Mouse (Mus musculus) liver, adult (tissue): ENCODE results near the gene Cbl.

ENCODE experiments used
- GATA4 ChIP-seq: IDR thresholded peaks from 2 replicates; pipeline ENCODE4 v1.6.1; 2014; ENCODE audit warnings: mild to moderate bottlenecking, low read length; ENCODE audit not compliant: insufficient replicate concordance

The Cbl gene

DNA sequence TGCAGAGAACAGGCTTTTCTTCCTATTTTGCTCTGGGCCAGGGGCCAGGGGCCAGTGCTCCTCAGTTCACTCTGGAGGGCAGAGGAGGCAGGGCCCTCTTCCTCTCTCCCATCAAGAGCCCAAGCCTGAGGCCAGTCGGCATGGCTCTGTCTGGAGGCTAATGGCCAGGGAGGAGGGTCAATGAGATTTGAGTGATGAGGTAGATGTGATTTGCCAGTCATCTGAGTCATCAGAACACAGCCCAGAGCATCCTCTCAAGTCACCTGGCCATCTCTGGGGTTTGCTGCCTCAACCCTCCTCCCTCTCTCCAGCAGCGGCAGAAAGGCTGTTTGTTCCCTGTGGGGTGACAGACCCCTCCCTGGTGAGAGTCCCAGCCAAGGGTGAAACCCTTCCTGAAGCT, 100.6 kb downstream of the Cbl start:
- no peak for TF ChIP-seq GATA4

DNA sequence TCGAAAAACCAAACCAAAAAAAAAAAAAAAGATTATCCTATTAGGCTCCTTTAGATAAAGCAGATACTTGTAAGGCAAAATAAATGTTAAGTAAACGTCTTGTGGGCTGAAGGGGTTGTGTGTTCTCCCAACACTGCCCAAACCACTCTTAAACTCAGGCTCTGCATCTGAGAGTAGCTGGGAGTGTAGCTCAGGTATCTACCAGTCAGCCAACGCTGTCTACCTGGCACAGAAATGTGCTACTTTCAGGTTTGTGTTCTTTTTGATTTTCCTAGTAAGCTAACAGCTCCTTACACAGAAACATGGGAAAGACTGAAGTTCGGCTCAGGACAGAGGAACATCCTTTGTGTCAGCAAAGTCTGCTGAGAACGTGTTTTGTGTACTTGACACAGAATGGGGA, 101.6 kb downstream of the Cbl start:
- no peak for TF ChIP-seq GATA4

DNA sequence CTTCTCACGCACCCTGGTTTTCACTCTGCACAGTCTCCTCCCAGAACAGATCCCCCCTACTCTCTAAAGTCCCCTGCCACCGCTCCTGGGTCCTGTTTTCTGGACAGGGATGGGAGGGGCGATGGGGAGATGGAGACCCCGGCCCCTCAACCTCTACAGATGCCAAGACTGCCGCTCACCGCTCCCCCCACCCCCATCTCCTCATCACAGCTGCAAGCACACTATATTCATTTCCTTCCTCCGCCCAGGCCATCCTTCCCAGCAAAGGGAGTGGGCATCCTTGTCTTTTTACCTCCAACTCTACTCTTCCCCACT, 102.6 kb downstream of the Cbl start:
- no peak for TF ChIP-seq GATA4

- TF ChIP-seq GATA4: no peak
These were observed 103.1 kb downstream of the Cbl start for GRCm38 (mm10) chr9:44130581-44131275.

- peak; percentile 26; the same call in 1 of the 2 replicates for TF ChIP-seq GATA4
These were observed 103.8 kb downstream of the Cbl start for GRCm38 (mm10) chr9:44130034-44130433.

DNA sequence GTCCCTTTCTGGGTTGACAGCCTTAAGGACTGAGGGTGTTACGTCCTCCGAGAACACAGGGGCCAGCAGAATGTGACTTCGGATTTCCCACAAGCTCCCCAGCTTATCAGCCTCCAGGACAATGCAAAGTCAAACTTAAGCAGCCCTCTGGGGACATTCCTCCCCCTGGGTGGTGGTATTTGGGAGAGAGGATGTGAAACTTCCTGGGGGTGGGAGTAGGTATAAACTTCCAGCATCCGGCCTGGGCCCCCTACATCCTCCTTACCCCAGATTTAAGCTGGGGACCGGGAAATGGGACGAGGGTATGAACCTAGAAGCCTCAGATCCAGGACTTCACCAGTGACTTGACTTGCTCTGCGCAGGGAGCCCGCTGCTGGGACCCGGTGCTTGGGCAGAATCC, 104.2 kb downstream of the Cbl start:
- no peak for TF ChIP-seq GATA4

GRCm38 (mm10) chr9:44127351-44127801, 106.5 kb downstream of the Cbl start:
- TF ChIP-seq GATA4: peak; percentile 34; the same call in 1 of the 2 replicates

DNA sequence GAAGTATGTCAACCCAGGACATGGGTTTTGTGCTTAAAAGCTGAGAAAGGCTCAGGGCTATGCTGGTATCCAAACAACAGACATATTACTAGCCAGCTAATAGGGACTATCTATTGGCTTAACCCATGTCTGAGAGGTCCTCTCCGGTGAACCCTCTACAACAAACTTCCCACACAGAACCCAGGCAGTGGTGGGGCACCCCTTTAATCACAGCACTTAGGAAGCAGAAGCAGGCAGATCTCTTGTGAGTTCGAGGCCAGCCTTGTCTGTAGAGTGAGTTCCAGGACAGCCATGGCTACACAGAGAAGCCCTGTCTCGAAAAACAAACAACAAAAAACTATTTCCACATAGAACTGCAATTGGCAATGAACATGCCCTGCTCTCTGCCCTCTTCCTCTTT, 107.1 kb downstream of the Cbl start:
- TF ChIP-seq GATA4: no peak

DNA sequence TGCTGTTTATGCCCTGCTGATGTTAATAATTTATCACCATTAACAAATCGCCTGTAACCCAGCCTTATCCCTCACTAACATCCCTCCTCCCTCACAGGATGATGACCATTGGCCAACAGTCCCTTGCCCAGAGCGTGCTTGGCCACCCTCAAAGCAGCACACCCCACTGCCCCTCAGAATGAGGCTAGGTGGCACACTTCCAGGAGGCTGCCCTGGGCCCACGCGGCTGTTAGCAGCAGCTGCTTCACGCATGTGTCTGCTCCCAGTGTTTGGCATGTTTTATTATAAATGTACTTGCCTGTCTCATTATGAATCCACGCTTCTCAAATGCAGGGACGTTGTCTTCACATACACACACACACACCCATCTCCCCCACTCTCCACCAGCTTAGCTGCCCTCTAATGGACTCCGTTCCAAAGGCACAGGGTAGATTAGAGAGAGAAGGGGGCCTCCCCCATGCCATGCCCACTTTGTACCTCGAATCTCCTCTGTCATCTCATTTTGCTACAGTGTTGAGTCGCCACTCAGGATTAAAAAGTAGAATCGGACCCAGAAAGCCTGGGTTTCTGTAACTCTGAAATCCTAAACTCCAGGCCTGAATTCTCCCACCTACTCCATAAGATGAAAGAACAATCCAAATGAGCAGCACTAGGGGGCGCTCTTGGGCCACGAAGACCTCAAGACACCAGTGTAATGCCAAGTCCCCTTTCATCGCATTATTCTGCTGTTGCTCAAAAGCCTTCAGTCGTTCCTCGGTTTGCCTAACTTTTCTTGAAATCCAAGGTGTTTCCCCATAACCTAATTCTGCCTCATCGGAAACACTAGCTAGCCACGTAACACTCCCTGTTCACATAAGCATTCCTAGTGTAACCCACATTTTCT, 108.1 kb downstream of the Cbl start:
- TF ChIP-seq GATA4: no peak

- no peak for TF ChIP-seq GATA4
These were observed 108.8 kb downstream of the Cbl start for GRCm38 (mm10) chr9:44125026-44125425.

DNA sequence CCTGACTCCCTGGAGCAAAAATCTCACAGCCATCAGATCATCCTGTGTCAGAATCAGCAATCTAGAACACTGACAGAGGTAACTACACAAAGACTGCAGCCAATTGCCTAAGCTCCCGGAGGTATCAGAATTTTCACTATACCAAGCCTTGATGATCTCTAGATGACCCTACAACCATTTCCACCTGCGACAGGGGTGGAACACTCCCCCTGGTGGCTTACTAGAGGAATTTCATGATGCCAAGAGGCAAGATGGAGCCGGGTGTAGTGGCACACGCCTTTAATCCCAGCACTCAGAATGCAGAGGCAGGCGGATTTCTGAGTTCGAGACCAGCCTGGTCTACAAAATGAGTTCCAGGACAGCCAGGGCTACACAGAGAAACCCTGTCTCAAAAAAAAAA, 109.5 kb downstream of the Cbl start:
- no peak for TF ChIP-seq GATA4

GRCm38 (mm10) chr9:44119948-44120465, 113.8 kb downstream of the Cbl start:
- TF ChIP-seq GATA4: no peak

DNA sequence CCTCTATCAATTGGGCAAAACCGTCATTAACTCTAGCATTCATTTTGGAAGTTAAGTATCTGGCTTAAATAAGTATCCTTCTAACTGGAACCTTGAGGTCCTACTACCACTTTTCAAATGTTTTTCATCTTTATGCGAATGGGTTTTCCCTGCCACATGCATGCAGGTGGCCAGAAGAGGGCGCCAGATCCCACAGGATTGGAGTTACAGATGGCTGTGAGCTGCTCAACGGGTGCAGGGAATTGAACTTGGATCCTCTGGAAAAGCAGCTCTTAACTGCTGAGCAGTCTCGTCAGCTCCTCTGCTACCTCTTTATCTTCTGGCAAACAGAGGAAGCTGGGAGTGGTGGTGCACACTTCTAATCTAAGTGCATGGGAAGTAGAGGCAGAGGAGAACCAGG, 114.8 kb downstream of the Cbl start:
- TF ChIP-seq GATA4: no peak

DNA sequence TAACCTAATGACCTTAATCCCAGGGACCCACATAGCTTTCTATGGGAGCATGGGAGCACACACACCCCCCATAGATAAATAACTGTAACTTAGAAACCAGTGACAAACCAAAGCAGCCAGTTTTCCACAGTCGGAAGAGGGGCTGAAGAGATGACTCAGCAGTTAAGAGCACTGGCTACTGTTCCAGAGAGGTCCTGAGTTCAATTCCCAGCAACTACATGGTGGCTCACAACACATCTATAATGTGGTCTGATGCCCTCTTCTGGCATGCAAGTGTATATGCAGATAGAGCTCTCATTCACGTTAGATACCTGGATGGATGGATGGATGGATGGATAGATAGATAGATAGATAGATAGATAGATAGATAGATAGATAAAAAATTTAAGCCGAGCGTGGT, 117.7 kb downstream of the Cbl start:
- no peak for TF ChIP-seq GATA4

DNA sequence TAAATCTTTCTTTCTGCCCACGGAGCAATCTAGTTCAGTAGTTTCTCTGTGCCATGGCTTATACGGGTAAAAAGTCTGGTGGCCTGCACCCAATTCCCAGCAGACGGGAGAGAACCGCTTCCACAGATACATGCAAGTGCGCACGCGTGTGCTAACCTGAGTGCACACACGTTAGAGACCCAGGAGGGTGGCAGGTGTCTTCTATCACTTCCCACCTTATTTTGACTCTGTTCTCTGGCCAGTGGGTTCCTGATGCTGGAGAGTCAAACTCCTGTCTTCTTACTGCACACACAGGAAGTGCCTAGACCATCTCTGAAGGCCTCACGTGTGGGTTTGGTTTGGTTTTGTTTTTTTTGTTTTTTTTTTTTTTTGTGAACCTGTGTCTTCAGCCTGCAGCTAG, 118.2 kb downstream of the Cbl start:
- no peak for TF ChIP-seq GATA4

DNA sequence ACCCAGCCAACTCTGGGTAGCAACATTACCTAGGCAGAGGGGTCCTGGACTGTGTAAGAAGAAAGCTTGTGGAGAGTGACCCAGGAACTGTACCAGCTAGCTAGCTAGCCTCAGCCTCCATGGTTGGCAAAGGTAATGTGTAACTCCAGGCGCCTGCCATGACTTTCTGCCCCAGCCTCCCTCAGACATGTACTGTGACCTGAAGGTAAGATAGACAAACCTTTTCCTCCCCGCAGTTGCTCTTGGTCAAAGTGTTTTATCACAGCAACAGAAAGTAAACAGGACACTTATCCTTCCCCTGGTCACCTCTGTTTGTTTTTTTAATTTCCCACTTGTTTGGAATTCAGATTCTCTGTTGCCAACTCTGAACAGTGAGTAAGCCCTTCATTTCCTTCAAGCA, 119.4 kb downstream of the Cbl start:
- TF ChIP-seq GATA4: no peak
